Mouse (Mus musculus) 3T3-L1 (cell line): Measurements from ENCODE around the gene Tbcc.
"Not testable (repeated sequence)": the region's sequence is repeated elsewhere in the genome, so short reads cannot be mapped to it uniquely, and the experiment has no call there.

ENCODE experiments used
- DNase-seq: peaks from one replicate; pipeline ENCODE4 v3.0.0-alpha.2; 2015; ENCODE audit warnings: low read depth, low spot score

The Tbcc gene

DNA sequence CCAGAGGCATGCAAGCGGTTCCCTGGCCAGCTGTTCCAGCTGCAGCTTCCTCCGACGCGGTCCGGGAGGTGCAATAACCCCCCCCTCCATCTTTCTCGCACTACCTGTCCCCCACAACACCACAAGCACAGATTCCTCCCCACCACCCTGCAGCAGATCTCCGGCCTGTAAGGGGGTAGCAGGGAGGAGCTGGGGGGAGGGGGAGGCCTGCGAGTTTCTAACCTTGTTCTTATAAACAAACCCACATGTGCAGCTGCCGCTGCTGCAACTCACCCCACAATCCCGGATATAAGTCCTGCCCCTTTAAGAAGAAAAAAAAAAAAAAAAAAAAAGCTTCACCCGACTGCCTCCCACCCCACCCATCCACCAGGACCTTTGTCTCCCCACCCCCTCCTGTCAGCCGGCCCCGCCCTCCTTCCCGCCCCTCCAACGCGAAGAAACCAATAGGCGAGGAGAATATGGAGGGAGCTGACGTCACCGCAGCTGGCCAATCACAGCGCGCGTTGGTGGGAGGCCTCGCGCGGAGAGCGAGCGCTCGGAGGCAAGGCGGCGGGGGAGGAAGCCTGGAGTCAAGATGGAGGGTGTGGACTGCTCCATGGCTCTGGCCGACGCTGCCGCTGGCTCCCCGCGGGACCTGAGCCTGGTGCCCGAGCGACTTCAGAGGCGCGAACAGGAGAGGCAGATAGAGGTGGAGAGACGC is at the start of gene Tbcc:
Gene Tbcc (plus strand): TSS at position 569 of the 700 bp plus-strand sequence.
- DNase-seq, result peak; percentile 97

DNA sequence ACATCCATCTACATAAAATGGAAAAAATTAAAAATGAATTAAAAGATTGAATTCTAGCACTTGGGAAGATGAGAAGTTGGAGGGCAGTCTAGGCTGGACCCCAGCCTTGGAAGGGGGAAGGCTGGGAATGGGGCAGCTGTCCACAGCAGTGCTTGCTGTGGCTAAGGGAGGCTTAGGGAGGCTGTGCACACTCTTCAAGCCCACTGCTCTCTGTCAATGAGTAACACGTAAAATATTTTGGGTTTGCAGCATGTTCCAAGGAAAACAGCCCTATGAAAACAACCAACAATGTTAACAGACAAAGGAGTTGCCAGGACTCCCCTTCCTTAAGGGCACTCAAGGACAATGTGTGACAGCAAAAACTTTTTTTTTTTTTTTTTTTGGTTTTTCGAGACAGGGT is 47.5 kb upstream of the Tbcc start:
- DNase-seq, result peak; percentile 91

DNA sequence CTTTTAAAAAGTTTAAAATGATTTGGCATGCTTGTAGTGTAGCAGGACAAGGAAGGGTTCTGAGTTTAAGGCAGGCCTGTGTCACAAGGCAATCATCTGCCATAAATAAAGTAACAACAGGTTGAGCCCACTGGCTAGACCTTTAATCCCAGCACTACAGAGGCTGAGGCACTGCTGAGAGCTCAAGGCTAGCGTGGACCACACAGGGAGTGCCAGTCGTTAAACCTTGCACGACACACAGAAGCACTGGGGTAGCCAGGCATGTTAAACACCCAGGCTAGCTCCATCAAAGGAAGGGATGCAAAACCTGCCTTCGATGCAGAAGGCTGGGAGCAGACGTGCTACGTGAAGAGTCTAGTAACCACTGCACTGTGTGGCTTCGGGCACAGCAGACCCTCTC is 46.8 kb upstream of the Tbcc start:
- no peak for DNase-seq

DNA sequence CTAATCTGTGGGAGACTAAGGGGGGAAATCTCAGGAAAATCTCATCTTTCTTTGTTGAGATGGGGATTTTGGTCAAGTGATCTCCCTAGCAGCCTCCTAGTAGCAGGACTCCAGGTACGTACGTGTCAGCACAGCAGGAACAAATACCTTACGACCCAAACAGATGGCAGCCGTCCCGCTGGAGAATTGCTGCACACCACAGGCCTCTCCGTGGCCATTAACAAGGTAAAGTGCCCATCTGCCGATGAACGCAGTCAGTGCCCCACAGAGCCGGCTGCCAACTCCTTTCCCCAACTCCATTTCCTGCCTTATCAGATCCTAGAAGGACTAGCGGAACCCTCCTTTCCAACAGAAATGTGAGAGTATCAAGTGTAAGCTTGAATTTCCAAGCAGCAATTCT is 45.7 kb upstream of the Tbcc start:
- no peak for DNase-seq

DNA sequence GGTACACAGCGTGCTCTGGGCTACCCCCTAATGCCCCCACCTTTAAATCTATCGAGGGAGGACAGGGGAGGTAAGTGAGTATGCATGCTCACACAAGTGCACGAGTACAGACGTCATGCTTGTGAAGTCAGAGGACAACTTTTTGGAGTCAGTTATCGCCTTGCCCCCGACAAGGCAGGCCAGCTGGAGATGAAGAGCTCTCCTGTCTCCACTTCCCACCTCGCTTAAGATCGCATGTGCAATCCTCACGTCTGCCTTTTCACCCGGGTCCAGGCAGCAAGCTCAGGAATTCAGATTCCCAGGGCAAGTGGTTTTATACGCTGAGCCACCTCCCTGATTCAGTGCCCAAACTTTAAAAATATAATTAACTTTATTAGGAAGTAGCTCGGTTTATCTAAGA is 45.2 kb upstream of the Tbcc start:
- no peak for DNase-seq

DNA sequence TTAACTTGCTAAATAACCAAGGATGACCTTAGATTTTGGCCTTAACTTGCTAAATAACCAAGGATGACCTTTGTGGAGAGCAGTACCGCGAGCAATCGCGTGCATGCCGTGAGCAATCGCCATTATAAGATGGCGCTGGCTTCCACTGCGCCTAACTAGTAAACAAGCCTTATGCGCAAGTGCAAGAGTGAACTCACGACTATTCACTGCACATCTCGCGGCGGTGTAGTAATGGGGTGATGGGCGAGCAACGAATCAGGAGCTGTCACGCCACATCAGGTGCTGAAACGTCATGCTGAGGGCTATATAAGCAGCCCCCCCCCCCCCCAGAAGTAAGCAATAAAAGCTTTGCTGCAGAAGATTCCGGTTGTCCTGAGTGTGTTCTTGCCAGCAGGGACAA is 43.9 kb upstream of the Tbcc start:
- not testable (repeated sequence) for DNase-seq

DNA sequence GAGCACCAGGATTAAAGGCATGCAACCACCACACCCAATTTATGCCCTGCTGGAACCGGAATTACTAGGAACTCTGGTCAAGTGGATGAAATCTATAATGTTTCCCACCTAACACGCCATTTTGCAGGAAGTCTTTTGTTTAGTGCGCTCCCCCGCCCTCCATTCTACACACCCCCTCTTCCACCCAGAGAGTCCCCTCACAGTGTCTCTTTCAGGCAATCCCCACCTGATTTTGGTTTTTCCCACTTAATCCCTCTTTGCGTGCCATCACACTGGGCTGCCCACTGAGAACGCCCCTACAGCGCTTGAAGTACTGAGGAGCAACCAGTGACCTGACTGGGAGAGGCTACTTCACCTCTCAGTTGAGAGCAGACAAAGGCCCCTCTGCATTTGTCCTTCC is 43.3 kb upstream of the Tbcc start:
- DNase-seq, result no peak

DNA sequence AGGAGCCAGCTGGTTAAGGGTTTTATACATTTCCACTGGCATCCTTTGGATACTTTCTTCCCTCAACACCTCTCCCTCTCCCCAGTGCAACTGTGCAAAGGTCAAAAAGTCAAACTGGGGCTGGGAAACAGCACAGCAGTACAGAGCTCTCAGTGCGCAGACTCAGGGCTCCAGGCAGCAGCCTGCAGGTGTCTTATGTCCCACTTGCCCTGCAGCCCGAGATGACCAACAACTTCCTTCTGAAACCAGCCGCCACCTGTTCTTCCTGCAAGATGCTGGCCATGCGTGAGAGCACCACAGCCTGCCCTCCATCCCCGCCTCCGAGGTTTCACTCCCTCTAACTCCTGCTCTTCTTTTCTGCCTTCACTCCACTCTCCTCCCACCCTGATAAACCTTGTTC is 37.8 kb upstream of the Tbcc start:
- DNase-seq, result no peak

DNA sequence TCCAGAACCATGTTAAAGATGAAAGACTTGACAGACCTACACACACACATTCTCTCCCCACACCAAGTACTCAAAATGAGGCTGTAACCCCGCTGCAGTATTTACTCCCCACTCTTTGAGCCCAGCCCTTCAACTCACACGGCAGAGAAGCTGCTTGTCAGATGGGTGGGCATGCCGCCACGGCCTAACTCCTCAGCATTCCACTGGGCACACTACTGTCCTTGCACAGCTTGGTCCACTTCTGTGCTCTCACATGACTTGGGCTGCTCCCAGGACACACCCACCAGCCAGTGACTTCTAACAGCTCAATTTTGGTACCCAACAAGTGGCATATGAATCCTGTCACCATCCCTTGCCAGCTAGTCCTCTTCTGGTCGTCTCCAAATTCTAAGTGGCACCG is 37.2 kb upstream of the Tbcc start:
- DNase-seq, result peak; percentile 38

DNA sequence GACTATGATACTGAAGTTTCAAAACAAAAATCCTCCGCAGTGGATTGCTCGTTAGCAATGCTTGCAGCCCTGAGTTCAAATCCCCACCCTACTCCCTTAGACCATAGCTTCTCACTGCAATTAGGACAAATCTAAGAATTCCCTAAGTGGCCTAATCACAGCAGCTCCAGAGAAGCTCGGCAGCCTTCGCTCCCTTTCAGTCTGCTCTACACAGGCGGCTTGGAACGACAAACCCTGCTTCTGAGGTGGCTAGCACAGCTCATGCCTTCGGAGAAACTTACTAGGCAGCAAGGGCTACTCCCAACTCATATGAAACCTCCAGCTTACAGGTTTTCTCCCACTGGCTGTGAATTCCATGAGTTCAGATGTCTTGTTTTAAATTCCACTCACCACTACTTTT is 36.4 kb upstream of the Tbcc start:
- DNase-seq, result no peak

DNA sequence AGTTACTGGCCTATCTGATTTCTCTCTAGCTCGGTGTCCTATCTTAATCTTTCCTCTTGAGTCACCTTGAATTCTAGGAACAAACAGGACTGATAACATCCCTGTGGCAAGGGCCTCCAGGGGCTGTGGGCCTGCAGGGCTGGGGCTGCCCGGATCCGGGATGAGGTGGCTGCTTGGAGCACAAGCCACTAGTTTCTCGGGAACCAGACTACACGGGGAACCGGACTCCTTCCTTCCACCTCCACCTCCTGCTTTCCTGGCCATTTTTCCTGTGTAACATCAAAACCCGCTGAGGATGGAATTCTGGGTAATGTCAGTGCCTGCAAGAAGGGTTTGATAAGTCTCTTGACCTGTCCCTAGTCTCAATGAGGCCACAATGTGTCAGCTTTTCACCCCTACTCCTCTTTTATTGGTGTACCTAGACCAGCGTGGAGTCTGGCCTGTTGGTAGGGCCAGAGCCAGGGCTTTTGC is 35.8 kb upstream of the Tbcc start:
- DNase-seq, result no peak

DNA sequence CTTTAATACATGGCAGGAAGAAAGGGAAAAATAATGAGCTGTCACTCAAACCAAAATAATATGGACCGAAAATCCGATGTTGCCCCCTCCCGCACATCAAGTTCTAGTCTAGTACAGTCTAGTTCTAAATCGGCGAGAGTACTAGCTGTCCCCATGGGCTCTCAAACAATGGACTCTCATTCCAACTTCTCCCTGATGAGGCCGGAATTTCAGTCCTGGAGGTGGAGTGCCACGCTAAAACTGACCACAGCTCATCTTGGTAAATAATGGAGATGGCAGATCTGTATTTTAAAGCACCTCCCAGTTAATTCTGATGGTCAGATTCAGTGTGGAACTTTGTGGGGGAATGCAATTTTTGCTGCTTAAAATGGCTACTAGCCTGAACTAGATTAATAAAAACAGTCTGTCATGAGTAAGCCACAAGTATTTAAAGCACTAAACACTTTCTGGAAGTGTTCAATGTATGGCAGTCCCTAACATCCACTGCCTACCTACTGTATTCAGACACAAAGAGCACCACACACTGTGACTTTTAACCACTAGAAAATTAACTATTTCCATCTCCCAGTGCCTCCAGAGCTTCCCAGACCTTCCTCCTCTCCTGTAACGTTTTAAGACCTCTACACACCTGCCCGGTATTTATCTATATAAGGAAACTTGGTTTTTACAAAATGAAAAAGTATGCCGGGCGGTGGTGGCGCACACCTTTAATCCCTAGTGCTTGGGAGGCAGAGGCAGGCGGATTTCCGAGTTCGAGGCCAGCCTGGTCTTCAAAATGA is 35.0 kb upstream of the Tbcc start:
- DNase-seq, result peak; percentile 51

DNA sequence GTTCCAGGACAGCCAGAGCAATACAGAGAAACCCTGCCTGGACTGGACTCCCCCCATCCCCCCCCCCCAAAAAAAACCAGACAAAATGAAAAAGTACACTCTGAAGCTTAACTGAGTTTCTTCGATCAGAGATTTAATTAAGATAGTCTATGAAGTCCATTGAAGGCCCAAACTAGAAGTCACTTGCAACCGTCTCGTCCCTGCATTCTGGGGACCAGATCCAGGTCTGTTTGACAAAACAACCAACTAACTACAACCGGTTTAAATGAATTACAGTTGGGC is 34.4 kb upstream of the Tbcc start:
- no peak for DNase-seq

DNA sequence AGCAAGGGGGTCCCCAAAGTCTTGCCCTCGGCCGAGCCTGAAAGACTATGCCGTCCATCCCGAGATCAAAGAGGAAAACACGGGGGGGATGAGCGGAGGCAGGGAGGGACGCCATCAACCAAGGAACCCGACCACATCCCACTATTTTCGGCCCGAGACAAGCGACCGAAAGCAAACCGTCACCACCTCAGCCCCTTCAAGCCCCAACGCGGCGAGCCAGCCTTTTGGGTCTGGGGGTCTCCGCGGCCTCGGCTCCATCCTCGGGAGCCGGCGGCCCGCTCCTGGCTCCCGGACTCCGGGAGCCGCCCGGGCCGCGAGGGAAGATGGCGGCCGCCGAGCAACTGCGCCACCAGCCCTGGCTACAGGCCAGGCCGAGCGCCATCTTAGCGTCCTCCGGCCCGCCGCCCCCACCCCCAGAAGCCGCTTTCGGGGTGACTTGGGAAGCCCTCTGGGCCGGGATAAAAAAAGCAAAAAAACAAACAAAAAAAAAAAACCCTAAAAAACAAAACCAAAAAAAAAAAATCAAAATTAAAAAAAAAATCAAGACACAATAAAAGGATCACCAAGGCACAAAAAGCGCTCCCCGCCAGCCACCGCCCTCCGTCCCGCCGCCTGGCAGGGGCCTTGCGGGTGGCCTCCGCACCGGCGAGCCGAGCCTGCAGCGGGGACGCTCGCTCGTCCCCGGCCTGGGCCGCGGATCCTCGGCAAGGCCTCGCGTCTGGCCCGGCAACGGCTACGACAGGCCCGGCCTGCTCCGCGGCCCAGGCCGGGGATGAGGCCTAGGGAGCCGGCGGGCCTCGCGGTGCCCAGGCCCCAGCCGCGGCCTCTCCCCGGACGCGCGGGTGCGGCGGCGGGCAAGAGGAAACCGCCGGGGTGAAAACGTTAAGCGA is 33.8 kb upstream of the Tbcc start:
- peak; percentile 64 for DNase-seq

DNA sequence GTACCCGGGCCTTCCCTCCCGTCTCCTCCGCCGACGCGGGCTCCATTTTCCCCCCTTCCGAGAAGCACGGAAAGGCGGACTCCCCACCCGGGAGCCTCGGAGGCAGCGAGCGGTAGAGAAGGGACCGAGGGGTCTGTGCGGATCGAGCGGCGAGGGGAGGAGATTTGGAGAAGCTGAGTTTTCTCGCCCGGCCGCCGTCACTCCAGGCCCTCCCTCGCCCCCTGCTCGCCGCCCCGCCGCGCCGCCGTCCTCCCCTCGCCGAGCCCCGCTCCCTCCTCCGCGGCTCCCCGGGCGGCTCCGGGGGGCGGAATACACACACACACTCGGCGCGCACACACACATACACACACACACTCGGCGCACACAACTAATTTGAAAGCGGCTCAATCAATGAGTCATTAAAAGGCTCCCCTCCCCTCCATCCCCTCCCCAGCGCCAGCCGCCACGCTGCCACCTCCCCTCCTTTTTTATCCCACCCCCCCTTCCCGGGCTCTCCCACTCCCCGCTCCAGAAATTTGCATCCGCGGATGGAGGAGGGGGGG is 33.1 kb upstream of the Tbcc start:
- DNase-seq, result peak; percentile 74

DNA sequence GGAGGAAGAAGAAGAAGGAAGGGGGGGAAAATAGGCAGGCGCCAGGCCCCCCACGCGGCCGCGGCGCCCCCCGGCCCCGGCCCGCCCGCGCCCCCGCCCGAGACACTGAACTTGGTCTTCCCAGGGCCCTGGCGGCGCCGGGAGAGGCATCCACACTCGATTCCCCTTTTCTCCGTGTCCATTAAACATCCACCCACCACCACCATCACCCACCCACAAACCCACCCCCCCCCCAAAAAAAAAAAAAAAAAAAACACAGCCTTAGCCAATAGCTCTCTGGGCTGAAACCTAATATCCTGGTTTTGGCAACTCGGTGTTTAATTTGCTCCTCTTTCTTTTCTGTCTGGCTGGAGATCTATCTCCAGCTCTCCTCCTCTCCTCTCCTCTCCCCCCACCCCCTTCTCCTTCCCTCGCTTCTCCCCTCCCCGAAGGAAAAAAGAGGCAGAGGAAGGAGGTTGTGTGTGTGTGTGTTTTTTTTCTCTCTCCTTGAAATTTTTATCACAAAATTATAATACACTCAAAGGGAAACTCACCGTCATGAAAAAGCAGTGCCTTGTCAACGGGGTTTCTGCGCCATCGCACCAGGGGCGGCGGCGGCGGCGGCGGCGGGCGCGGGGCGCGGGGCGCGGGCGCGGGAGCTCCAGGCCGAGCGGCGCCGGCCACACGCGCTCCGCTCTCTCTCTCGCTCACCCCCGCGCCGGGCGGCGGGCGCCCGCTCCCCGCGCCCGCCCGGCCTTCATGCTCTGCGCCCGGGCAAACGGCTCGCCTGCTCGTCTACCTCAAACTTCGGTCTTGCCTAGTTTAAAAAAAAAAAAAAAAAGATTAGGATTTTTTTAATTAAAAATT is 32.4 kb upstream of the Tbcc start, which contains the start of gene Bicral:
Gene Bicral (minus strand): TSS at position 580 of the 846 bp plus-strand sequence.
- DNase-seq, result peak; percentile 79

DNA sequence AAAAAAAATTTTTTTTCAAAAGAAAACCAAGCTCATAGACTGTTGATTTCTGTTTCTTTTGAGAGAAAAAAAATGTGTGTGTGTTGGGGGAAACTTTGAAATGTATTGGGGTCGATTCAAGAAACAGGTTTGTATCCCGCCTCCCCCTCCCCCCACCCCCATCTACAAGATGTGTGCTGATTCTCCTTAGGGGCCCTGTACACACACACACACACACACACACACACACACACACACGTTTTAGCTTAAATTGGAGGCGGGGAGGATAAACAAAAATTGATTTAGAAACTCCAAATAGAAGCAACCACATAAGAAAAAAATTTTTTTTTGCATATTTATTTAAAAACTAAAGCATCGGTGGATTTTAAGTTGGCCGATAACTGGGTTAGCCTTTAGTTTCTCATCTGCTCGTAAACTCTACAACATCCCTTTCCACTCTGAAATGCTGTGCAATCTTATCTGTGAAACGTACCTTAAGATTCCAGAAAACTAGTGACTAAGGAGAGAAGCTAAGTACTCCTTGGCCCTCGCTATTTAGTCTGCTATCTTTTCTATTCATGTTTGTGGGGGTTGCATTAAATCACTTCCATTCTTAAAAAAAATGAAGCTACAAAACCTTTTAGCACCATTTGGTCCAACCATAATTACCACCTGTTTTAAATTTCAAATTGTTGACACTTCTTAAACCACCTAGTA is 31.6 kb upstream of the Tbcc start:
- DNase-seq, result peak; percentile 31

DNA sequence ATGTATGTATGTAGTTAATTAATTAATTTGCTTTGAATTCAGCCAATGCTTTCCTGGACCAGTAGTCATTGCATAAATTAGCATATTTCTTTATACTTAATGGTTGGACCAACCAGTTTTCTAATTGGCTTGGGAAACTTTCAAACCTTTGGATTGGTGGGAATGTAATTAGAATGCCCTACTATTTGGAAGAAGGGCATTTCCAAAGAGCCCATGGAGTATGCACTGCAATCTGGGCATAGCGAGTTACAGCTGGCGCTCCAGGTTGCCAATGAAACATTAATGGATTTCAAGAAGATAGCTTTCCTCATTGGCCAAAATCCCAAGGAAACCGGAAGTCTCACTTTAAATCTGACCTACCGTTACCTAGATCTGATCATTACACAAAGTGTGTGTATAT is 30.4 kb upstream of the Tbcc start:
- no peak for DNase-seq

DNA sequence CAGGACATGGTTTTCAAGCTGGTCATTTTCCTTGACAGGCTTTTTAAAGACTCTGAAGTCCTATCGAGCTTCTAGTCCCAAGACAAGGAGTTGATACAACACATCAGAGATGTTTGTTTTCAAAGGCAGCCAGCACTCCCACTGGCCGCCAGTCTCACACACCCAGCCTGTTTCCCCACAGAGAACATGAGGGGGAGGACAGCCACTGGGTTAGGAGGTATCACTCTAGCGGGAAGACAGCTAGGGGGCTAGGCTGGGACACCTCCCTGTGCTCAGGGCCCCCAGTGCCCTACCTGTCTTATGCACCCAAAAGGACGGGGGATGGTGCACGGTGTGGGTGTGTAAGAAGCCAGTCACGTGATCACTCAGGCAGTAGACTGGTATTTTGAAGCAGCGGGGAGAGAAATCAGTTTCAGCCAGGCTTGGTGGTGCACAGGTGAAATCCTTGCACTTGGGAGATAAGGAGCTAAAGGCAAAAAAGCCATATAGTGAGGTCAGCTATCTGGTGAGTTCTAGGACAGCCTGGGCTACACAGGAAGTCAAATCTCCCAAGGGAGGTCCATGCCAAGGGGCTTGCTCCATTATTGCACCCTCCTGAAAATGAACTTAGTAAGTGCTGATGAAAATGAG is 25.8 kb upstream of the Tbcc start:
- no peak for DNase-seq

DNA sequence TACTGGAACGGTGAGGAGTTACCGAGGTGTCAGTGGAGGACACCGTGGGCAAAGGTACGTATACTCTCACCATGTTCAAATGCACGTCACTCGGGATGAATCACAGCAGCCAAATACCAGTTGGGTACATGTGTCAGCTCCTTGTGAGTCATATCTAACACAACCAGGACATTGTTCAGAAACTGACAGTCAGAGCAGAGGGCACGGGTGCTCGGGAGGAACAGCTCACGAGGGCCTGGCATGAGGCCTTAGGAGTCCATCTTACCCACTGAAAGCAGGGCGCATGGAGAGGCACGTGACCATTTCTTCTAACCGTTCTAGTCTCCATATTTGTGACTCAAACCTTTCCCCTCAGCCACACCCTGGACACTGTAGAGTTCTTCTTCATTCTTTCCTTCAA is 23.6 kb upstream of the Tbcc start:
- DNase-seq, result peak; percentile 98
